Mouse (Mus musculus): ENCODE measurements around the gene Tmem145.

Gene Tmem145

GRCm38 (mm10) chr7:25292107-25292506 is 13.8 kb upstream of the Tmem145 start:
- DNase-seq (ENCODE audit: low spot score): no peak

GRCm38 (mm10) chr7:25293191-25293739 is 12.6 kb upstream of the Tmem145 start:
- DNase-seq (ENCODE audit: low spot score): no peak

- DNase-seq (ENCODE audit: low spot score): no peak
Measured at GRCm38 (mm10) chr7:25294495-25294894, 11.4 kb upstream of the Tmem145 start.

- DNase-seq (ENCODE audit: low spot score): no peak
Measured at GRCm38 (mm10) chr7:25294960-25295722, 10.8 kb upstream of the Tmem145 start.

GRCm38 (mm10) chr7:25296945-25297453 is 8.9 kb upstream of the Tmem145 start:
- no peak for DNase-seq (ENCODE audit: low spot score)

GRCm38 (mm10) chr7:25297454-25298325 is 8.2 kb upstream of the Tmem145 start, which contains the start of gene Pafah1b3:
Pafah1b3 (minus strand) TSS chr7:25297986.
- DNase-seq (ENCODE audit: low spot score): peak; percentile 79

GRCm38 (mm10) chr7:25301063-25301462 is 4.8 kb upstream of the Tmem145 start, which contains the start of gene Prr19:
Prr19 (plus strand) TSS chr7:25301411.
- DNase-seq (ENCODE audit: low spot score): no peak

GRCm38 (mm10) chr7:25303003-25303684 is 2.8 kb upstream of the Tmem145 start:
- no peak for DNase-seq (ENCODE audit: low spot score)

GRCm38 (mm10) chr7:25303685-25304006 is 2.3 kb upstream of the Tmem145 start:
- DNase-seq (ENCODE audit: low spot score): no peak

GRCm38 (mm10) chr7:25305481-25305880 is 425 bp upstream of the Tmem145 start:
- no peak for DNase-seq (ENCODE audit: low spot score)

GRCm38 (mm10) chr7:25306614-25306996 is 699 bp downstream of the Tmem145 start:
- no peak for DNase-seq (ENCODE audit: low spot score)

GRCm38 (mm10) chr7:25308702-25309318 is 2.9 kb downstream of the Tmem145 start:
- no peak for DNase-seq (ENCODE audit: low spot score)

- no peak for DNase-seq (ENCODE audit: low spot score)
Measured at GRCm38 (mm10) chr7:25309425-25309824, 3.5 kb downstream of the Tmem145 start.

- DNase-seq (ENCODE audit: low spot score): no peak
Measured at GRCm38 (mm10) chr7:25311193-25311592, 5.3 kb downstream of the Tmem145 start.

- no peak for DNase-seq (ENCODE audit: low spot score)
Measured at GRCm38 (mm10) chr7:25313325-25313724, 7.4 kb downstream of the Tmem145 start.

- no peak for DNase-seq (ENCODE audit: low spot score)
Measured at GRCm38 (mm10) chr7:25314606-25315305, 8.8 kb downstream of the Tmem145 start.

GRCm38 (mm10) chr7:25315306-25316041 is 9.6 kb downstream of the Tmem145 start:
- DNase-seq (ENCODE audit: low spot score): no peak

- peak; percentile 97 for DNase-seq (ENCODE audit: low spot score)
Measured at GRCm38 (mm10) chr7:25316532-25317445, 10.9 kb downstream of the Tmem145 start, which contains the start of gene Megf8. Megf8 (plus strand) TSS chr7:25317164.

- DNase-seq (ENCODE audit: low spot score): no peak
Measured at GRCm38 (mm10) chr7:25317446-25317999, 11.6 kb downstream of the Tmem145 start.

All from left cerebral cortex, adult 11 months (tissue).